9 mouse cellular contexts compared by ENCODE assay signal in the genomic region with DNA sequence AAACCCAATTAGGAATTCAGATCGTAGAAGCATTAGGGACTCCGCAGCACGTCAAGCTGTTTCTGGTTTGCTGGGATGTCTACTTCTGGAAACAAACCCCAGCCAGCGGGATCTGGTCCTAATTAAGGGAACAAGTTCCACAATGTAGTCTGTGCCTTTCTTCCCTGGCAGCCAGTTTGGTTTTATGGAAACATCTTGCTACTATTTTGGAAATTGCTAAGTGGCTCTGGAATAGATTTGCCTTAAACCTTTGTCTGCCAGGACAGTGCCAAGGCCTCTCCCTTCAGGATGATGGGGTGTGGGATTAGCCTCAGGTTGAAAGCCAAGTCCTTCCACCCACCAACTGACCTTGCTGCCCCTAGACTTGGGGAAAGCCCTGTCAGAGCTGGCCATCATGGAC.
DNase-seq lines count a peak whose midpoint lies in the region; ATAC-seq and TF ChIP-seq lines count a peak whose summit lies in the region.
"Had no signal": no experiment of that assay in that cellular context is flagged by ENCODE, and none has a peak within 500 bp of the region (broad histone marks: within the 10 kb centered on the region; RNA-seq: fewer than 3 reads in every experiment).

No protein-coding gene starts in this region.

- no peaks in the 10 kb centered on the region for H3K36me3 ChIP-seq in heart, embryonic 10.5 days
- no peaks in the 10 kb centered on the region for H3K36me3 ChIP-seq in forebrain, embryonic 12.5 days (replicated peaks)
- H3K36me3 ChIP-seq in neural tube, embryonic 13.5 days, result no peaks in the 10 kb centered on the region
- H3K36me3 ChIP-seq in liver, postnatal 0 days (replicated peaks; ENCODE audit: insufficient read depth, low read length), result no peaks in the 10 kb centered on the region

- peak overlapping the region; percentile 32 for H3K4me2 ChIP-seq in forebrain, embryonic 12.5 days
- H3K4me2 ChIP-seq in neural tube, embryonic 13.5 days, result peak overlapping the region; percentile 38
- H3K4me2 ChIP-seq in liver, postnatal 0 days (ENCODE audit: low read depth, low read length), result no peak overlapping the region

- no peak overlapping the region for H3K4me3 ChIP-seq in heart, embryonic 10.5 days
- no peak overlapping the region for H3K4me3 ChIP-seq in forebrain, embryonic 12.5 days (replicated peaks)
- no peak overlapping the region for H3K4me3 ChIP-seq in neural tube, embryonic 13.5 days
- no peak overlapping the region for H3K4me3 ChIP-seq in liver, postnatal 0 days (ENCODE audit: low read depth, low read length)

- ATAC-seq in forebrain, embryonic 12.5 days (ENCODE audit: low FRiP score), result peak; percentile 69
- no peak for ATAC-seq in neural tube, embryonic 13.5 days (ENCODE audit: low read depth)
- ATAC-seq in liver, postnatal 0 days, result no peak

- no peak for TF ChIP-seq EP300 in liver, postnatal 0 days (IDR thresholded peaks at IDR 0.05; ENCODE audit: low read depth)

- no peaks in the 10 kb centered on the region for H3K9me3 ChIP-seq in heart, embryonic 10.5 days
- H3K9me3 ChIP-seq in forebrain, embryonic 12.5 days, result no peaks in the 10 kb centered on the region
- no peaks in the 10 kb centered on the region for H3K9me3 ChIP-seq in neural tube, embryonic 13.5 days
- no peaks in the 10 kb centered on the region for H3K9me3 ChIP-seq in liver, postnatal 0 days (ENCODE audit: low read length)

- intact Hi-C loops in gastrocnemius, postnatal 36 days (cut with DNase I), result no loop called here

- 47% methylated on average over 4 of the region's 4 CpGs for WGBS in heart, embryonic 10.5 days
- WGBS in forebrain, embryonic 12.5 days, result 5% methylated on average over 4 of the region's 4 CpGs
- 12% methylated on average over 4 of the region's 4 CpGs for WGBS in neural tube, embryonic 13.5 days
- WGBS in liver, postnatal 0 days (ENCODE audit: insufficient replicate concordance), result 76% methylated on average over 4 of the region's 4 CpGs

- H3K27me3 ChIP-seq in heart, embryonic 10.5 days (ENCODE audit: insufficient read depth, poor library complexity, severe bottlenecking), result no peaks in the 10 kb centered on the region
- peaks cover 19% of the 10 kb centered on the region for H3K27me3 ChIP-seq in forebrain, embryonic 12.5 days
- H3K27me3 ChIP-seq in neural tube, embryonic 13.5 days, result no peaks in the 10 kb centered on the region
- no peaks in the 10 kb centered on the region for H3K27me3 ChIP-seq in liver, postnatal 0 days (ENCODE audit: insufficient read depth, low read length)

- H3K9ac ChIP-seq in forebrain, embryonic 12.5 days, result peak overlapping the region; percentile 29; the same call in 1 of the 2 replicates
- peak overlapping the region; percentile 31; the same call in 1 of the 2 replicates for H3K9ac ChIP-seq in neural tube, embryonic 13.5 days
- no peak overlapping the region for H3K9ac ChIP-seq in liver, postnatal 0 days (replicated peaks)

- no peak for TF ChIP-seq CTCF in liver, postnatal 0 days (IDR thresholded peaks at IDR 0.05; ENCODE audit: low read depth)

- DNase-seq in heart, embryonic 10.5 days (ENCODE audit: low spot score), result no peak
- DNase-seq in heart, adult 11 months, result no peak
- peak; percentile 59 for DNase-seq in layer of hippocampus, adult 9-10 months (ENCODE audit: low spot score)
- no peak for DNase-seq in liver, postnatal 0 days
- no peak for DNase-seq in gastrocnemius, postnatal 36 days
- no peak for DNase-seq in ovary, postnatal 36 days (ENCODE audit: low spot score)
- DNase-seq: kidney, postnatal 10 days had no signal

- H3K4me1 ChIP-seq in heart, embryonic 10.5 days, result peaks cover 51% of the 10 kb centered on the region
- H3K4me1 ChIP-seq in forebrain, embryonic 12.5 days, result peaks cover 47% of the 10 kb centered on the region
- peaks cover 38% of the 10 kb centered on the region for H3K4me1 ChIP-seq in neural tube, embryonic 13.5 days (replicated peaks)
- peaks cover 2% of the 10 kb centered on the region; the same call in 1 of the 2 replicates for H3K4me1 ChIP-seq in liver, postnatal 0 days (ENCODE audit: insufficient read depth)

- H3K27ac ChIP-seq in heart, embryonic 10.5 days, result peak overlapping the region; percentile 45; the same call in 1 of the 2 replicates
- H3K27ac ChIP-seq in forebrain, embryonic 12.5 days, result peak overlapping the region; percentile 91
- H3K27ac ChIP-seq in neural tube, embryonic 13.5 days (replicated peaks), result peak overlapping the region; percentile 72
- H3K27ac ChIP-seq in liver, postnatal 0 days (ENCODE audit: low read depth), result no peak overlapping the region
